In genomic region chr4:119588037-119588436, GRCm38 (mm10) we compare ENCODE assay signal across 34 mouse cellular contexts. TPM values are rescaled to one million over a fixed set of nuclear protein-coding genes. Genes with fewer than 3 reads are reported as not detected.
DNase-seq lines count a peak whose midpoint lies in the region; ATAC-seq and TF ChIP-seq lines count a peak whose summit lies in the region.
"Had no signal": no experiment of that assay in that cellular context is flagged by ENCODE, and none has a peak within 500 bp of the region (broad histone marks: within the 10 kb centered on the region; RNA-seq: fewer than 3 reads in every experiment).

No protein-coding gene starts in this region.

- intact Hi-C loops in left cerebral cortex, postnatal 36 days (cut with DNase I) = no loop called here

- no peak for TF ChIP-seq EP300 in MEL (IDR thresholded peaks at IDR 0.05; ENCODE audit: low read depth in 1 of 2, low read length in 2 of 2)

- H3K79me2 ChIP-seq in MEL (ENCODE audit: control insufficient read depth, insufficient read depth, low read length, poor library complexity) = peaks cover 4% of the 10 kb centered on the region; the same call in 1 of the 2 replicates

- TF ChIP-seq POLR2A in MEL (IDR thresholded peaks at IDR 0.05; ENCODE audit: control insufficient read depth in 1 of 2, insufficient read depth in 1 of 2, low read depth in 1 of 2, low read length in 2 of 2, poor library complexity in 1 of 2) = no peak

- H3K36me3 ChIP-seq in MEL (ENCODE audit: control insufficient read depth in 1 of 2, insufficient read depth in 2 of 2, low read length in 2 of 2) = peaks cover 4 to 18% of the 10 kb centered on the region in 2 experiments
- H3K36me3 ChIP-seq in forebrain, embryonic 14.5 days (ENCODE audit: control insufficient read depth, insufficient read depth, low read length) = peaks cover 7% of the 10 kb centered on the region; the same call in 1 of the 2 replicates

- H3K27ac ChIP-seq in layer of hippocampus, adult 2 months = no peak overlapping the region
- no peak overlapping the region for H3K27ac ChIP-seq in MEL (ENCODE audit: control insufficient read depth, low read depth, low read length)
- no peak overlapping the region for H3K27ac ChIP-seq in forebrain, embryonic 14.5 days (ENCODE audit: low read depth, low read length)
- H3K27ac ChIP-seq: forebrain, embryonic 13.5 days; heart, embryonic 13.5 days; hindbrain, embryonic 12.5 days; limb, embryonic 13.5 days; liver, embryonic 15.5 days; midbrain, embryonic 15.5 days; neural tube, embryonic 13.5 days had no signal

- DNase-seq in CD4-positive, CD25-positive, alpha-beta regulatory T cell, adult 2 months (ENCODE audit: low read depth, low spot score) = peak; percentile 8
- DNase-seq in layer of hippocampus, adult 2 months (ENCODE audit: low spot score in 2 of 2) = no peak
- DNase-seq in layer of hippocampus, postnatal 14 days (ENCODE audit: low spot score in 2 of 2) = no peak
- peak; percentile 17 for DNase-seq in 416B (ENCODE audit: low read depth)
- DNase-seq in MEL (ENCODE audit: low read depth, low spot score) = peak; percentile 37
- no peak for DNase-seq in left cerebral cortex, postnatal 36 days (ENCODE audit: low spot score in 2 of 2)
- no peak for DNase-seq in forebrain, embryonic 14.5 days (ENCODE audit: low spot score)
- DNase-seq: adrenal gland, postnatal 10 days; cerebellum, adult 2 months; gastrocnemius, postnatal 10 days; heart, adult 11 months; heart, postnatal 14 days; kidney, adult 8-10 months; kidney, postnatal 25 days; lung, postnatal 14 days; retina, postnatal 1 day; right cerebral cortex, postnatal 25 days; spleen, adult 18-20 months; thymus, postnatal 25 days had no signal

- no peaks in the 10 kb centered on the region for H3K27me3 ChIP-seq in MEL (ENCODE audit: control insufficient read depth in 1 of 2, insufficient read depth in 2 of 2, low read length in 2 of 2)
- no peaks in the 10 kb centered on the region for H3K27me3 ChIP-seq in forebrain, embryonic 14.5 days (replicated peaks; ENCODE audit: control insufficient read depth, insufficient read depth, low read length)
- H3K27me3 ChIP-seq: CH12.LX; forebrain, embryonic 13.5 days; heart, embryonic 13.5 days; hindbrain, embryonic 12.5 days; limb, embryonic 13.5 days; liver, embryonic 15.5 days; midbrain, embryonic 15.5 days; neural tube, embryonic 13.5 days had no signal

- no peaks in the 10 kb centered on the region for H3K4me1 ChIP-seq in MEL (ENCODE audit: control insufficient read depth in 1 of 2, insufficient read depth in 2 of 2, low read length in 2 of 2)
- no peaks in the 10 kb centered on the region for H3K4me1 ChIP-seq in forebrain, embryonic 14.5 days (ENCODE audit: control insufficient read depth, insufficient read depth, low read length)
- H3K4me1 ChIP-seq: forebrain, embryonic 13.5 days; limb, embryonic 13.5 days; liver, embryonic 15.5 days had no signal

- no peaks in the 10 kb centered on the region for H3K9me3 ChIP-seq in MEL (replicated peaks; ENCODE audit: insufficient read depth, low read length)
- H3K9me3 ChIP-seq in forebrain, embryonic 14.5 days (replicated peaks; ENCODE audit: control insufficient read depth, low read length) = no peaks in the 10 kb centered on the region
- H3K9me3 ChIP-seq: forebrain, embryonic 13.5 days; heart, embryonic 13.5 days; hindbrain, embryonic 12.5 days; limb, embryonic 13.5 days; liver, embryonic 15.5 days; midbrain, embryonic 15.5 days; neural tube, embryonic 13.5 days had no signal

- TF ChIP-seq RAD21 in MEL (IDR thresholded peaks at IDR 0.05; ENCODE audit: low read depth, low read length) = no peak

- ATAC-seq in CD4-positive, CD25-positive, alpha-beta regulatory T cell, adult 4 months = no peak
- ATAC-seq in forebrain, embryonic 14.5 days = no peak
- ATAC-seq: forebrain, embryonic 13.5 days; midbrain, embryonic 15.5 days had no signal

- TF ChIP-seq CTCF in layer of hippocampus, adult 2 months (conservative IDR thresholded peaks at IDR 0.05) = peak; percentile 50
- peak; percentile 25 to 43 (median 28); a peak in 4 of 6 replicates for TF ChIP-seq CTCF in MEL (IDR thresholded peaks at IDR 0.05 in 2 of 3, conservative IDR thresholded peaks at IDR 0.05 in 1 of 3; ENCODE audit: control insufficient read depth in 1 of 3, insufficient read depth in 1 of 3, low read depth in 2 of 3, low read length in 3 of 3, poor library complexity in 1 of 3, severe bottlenecking in 1 of 3)

- no peak overlapping the region for H3K9ac ChIP-seq in MEL (ENCODE audit: control insufficient read depth, low read depth, low read length, poor library complexity, severe bottlenecking)
- H3K9ac ChIP-seq in forebrain, embryonic 14.5 days (ENCODE audit: low read length) = no peak overlapping the region
- H3K9ac ChIP-seq: forebrain, embryonic 13.5 days; heart, embryonic 13.5 days; hindbrain, embryonic 12.5 days; limb, embryonic 13.5 days; liver, embryonic 15.5 days; midbrain, embryonic 15.5 days; neural tube, embryonic 13.5 days had no signal

- no peak overlapping the region for H3K4me2 ChIP-seq in forebrain, embryonic 14.5 days (ENCODE audit: low read length)
- H3K4me2 ChIP-seq: forebrain, embryonic 13.5 days; heart, embryonic 13.5 days; hindbrain, embryonic 12.5 days; limb, embryonic 13.5 days; liver, embryonic 15.5 days; midbrain, embryonic 15.5 days; neural tube, embryonic 13.5 days had no signal

- no peak overlapping the region for H3K4me3 ChIP-seq in layer of hippocampus, adult 2 months
- H3K4me3 ChIP-seq in MEL (ENCODE audit: control insufficient read depth in 1 of 2, insufficient read depth in 1 of 2, low read depth in 2 of 2, low read length in 2 of 2) = no peak overlapping the region
- H3K4me3 ChIP-seq in forebrain, embryonic 14.5 days (ENCODE audit: low read depth, low read length) = no peak overlapping the region
- H3K4me3 ChIP-seq: forebrain, embryonic 13.5 days; heart, embryonic 13.5 days; hindbrain, embryonic 12.5 days; limb, embryonic 13.5 days; liver, embryonic 15.5 days; midbrain, embryonic 15.5 days; myocyte; neural tube, embryonic 13.5 days had no signal

- 93% methylated on average over 2 of the region's 2 CpGs for WGBS in forebrain, embryonic 14.5 days

TF ChIP-seq in MEL, 35 proteins besides CTCF, POLR2A, EP300 and RAD21:
- TF ChIP-seq MEF2A (IDR thresholded peaks at IDR 0.05; ENCODE audit: extremely low read depth, insufficient replicate concordance, low read depth, low read length, poor library complexity, severe bottlenecking) (no peak), ZNF384 (IDR thresholded peaks at IDR 0.05; ENCODE audit: low read depth, low read length) (no peak), POLR2AphosphoS5 (IDR thresholded peaks at IDR 0.05; ENCODE audit: borderline replicate concordance, low read depth, low read length) (no peak), UBTF (IDR thresholded peaks at IDR 0.05; ENCODE audit: borderline replicate concordance, insufficient read depth, low read depth, low read length) (no peak), MYB (IDR thresholded peaks at IDR 0.05; ENCODE audit: low read depth, low read length) (no peak), HCFC1 (IDR thresholded peaks at IDR 0.05; ENCODE audit: low read depth, low read length) (no peak), RCOR1 (IDR thresholded peaks at IDR 0.05; ENCODE audit: low read depth, low read length) (no peak), ZC3H11A (IDR thresholded peaks at IDR 0.05; ENCODE audit: low read depth, low read length) (no peak), TBP (IDR thresholded peaks at IDR 0.05; ENCODE audit: low read depth, low read length) (no peak), E2F4 (IDR thresholded peaks at IDR 0.05; ENCODE audit: borderline replicate concordance, low read depth, low read length) (no peak), USF2 (IDR thresholded peaks at IDR 0.05; ENCODE audit: borderline replicate concordance in 1 of 2, insufficient read depth in 1 of 2, low read depth in 1 of 2, low read length in 2 of 2) (no peak), MAZ (IDR thresholded peaks at IDR 0.05; ENCODE audit: low read depth, low read length) (no peak), MAFK (IDR thresholded peaks at IDR 0.05; ENCODE audit: borderline replicate concordance, low read depth, low read length) (no peak), NRF1 (IDR thresholded peaks at IDR 0.05; ENCODE audit: insufficient read depth, low read depth, low read length, poor library complexity, severe bottlenecking) (no peak), MAX (IDR thresholded peaks at IDR 0.05; ENCODE audit: low read length) (no peak), ELF1 (IDR thresholded peaks at IDR 0.05; ENCODE audit: low read depth, low read length) (no peak)

RNA-seq across cellular contexts. Expression of gene Frg2f1, which starts 48.7 kb away (rescaled TPM):
- polyA plus RNA-seq in CD4-positive, CD25-positive, alpha-beta regulatory T cell, adult 4 months (2017; shearing (Covaris generic)) = 1 to 10 TPM; 2.3 to 5.2 TPM
- 10 to 100 TPM; 25.5 to 25.7 TPM for total RNA-seq in layer of hippocampus, adult 2 months (2021)
- total RNA-seq in layer of hippocampus, postnatal 14 days (2021) = 10 to 100 TPM; 30.4 to 34.4 TPM
- 1.2 and 1.5 TPM in 2 replicates for total RNA-seq in MEL (2012; rRNA removed)
- polyA plus RNA-seq in MEL (2012; ENCODE audit: insufficient read depth in 1 of 2, insufficient read length in 2 of 2, low read depth in 1 of 2, low replicate concordance in 2 of 2, missing spikeins in 1 of 2) = 1 to 10 TPM in 1 of 2 experiments, not detected in 1; 2.0 TPM
- 10 to 100 TPM; 21.7 to 26.1 TPM for total RNA-seq in left cerebral cortex, postnatal 36 days (2021)
- polyA plus RNA-seq in forebrain, embryonic 14.5 days (2014; fragmentation: Nextera tagmentation; extraction: Ambion mirVana) = 4.2 and 6.5 TPM in 2 replicates

RNA-seq across cellular contexts. Expression of gene Guca2a, which starts 49.5 kb away (rescaled TPM):
- polyA plus RNA-seq in CD4-positive, CD25-positive, alpha-beta regulatory T cell, adult 4 months (2017; shearing (Covaris generic)) = not detected
- not detected for total RNA-seq in layer of hippocampus, adult 2 months (2021)
- not detected for total RNA-seq in layer of hippocampus, postnatal 14 days (2021)
- not detected in 2 replicates for total RNA-seq in MEL (2012; rRNA removed)
- polyA plus RNA-seq in MEL (2012; ENCODE audit: insufficient read depth in 1 of 2, insufficient read length in 2 of 2, low read depth in 1 of 2, low replicate concordance in 2 of 2, missing spikeins in 1 of 2) = not detected
- not detected for total RNA-seq in left cerebral cortex, postnatal 36 days (2021)
- polyA plus RNA-seq in forebrain, embryonic 14.5 days (2014; fragmentation: Nextera tagmentation; extraction: Ambion mirVana) = not detected in 2 replicates
- total RNA-seq: adrenal gland, postnatal 10 days; CH12.LX; gastrocnemius, postnatal 10 days; heart, postnatal 14 days; layer of hippocampus, adult 8-10 months; left cerebral cortex, postnatal 14 days; megakaryocyte, adult 5-6 weeks had no signal
- polyA plus RNA-seq: cerebellum, adult 2 months; embryonic facial prominence, embryonic 14.5 days; forebrain, embryonic 13.5 days; heart, embryonic 13.5 days; hindbrain, embryonic 12.5 days; limb, embryonic 13.5 days; liver, embryonic 15.5 days; midbrain, embryonic 15.5 days; myocyte; neural tube, embryonic 13.5 days; stomach, embryonic 14.5 days had no signal

RNA-seq across cellular contexts. Expression of gene Foxj3, which starts 51.2 kb away (rescaled TPM):
- polyA plus RNA-seq in CD4-positive, CD25-positive, alpha-beta regulatory T cell, adult 4 months (2017; shearing (Covaris generic)) = 10 to 100 TPM; 12.5 to 12.6 TPM
- total RNA-seq in layer of hippocampus, adult 2 months (2021) = 10 to 100 TPM; 76.7 to 80.3 TPM
- 10 to 100 TPM; 69.3 to 77.3 TPM for total RNA-seq in layer of hippocampus, postnatal 14 days (2021)
- total RNA-seq in MEL (2012; rRNA removed) = 11.0 and 11.7 TPM in 2 replicates
- polyA plus RNA-seq in MEL (2012; ENCODE audit: insufficient read depth in 1 of 2, insufficient read length in 2 of 2, low read depth in 1 of 2, low replicate concordance in 2 of 2, missing spikeins in 1 of 2) = 10 to 100 TPM in 1 of 2 experiments, not detected in 1; 27.0 TPM
- total RNA-seq in left cerebral cortex, postnatal 36 days (2021) = 10 to 100 TPM; 65.4 to 71.2 TPM
- 19.8 and 25.0 TPM in 2 replicates for polyA plus RNA-seq in forebrain, embryonic 14.5 days (2014; fragmentation: Nextera tagmentation; extraction: Ambion mirVana)

Comparison
In these comparisons a context has a peak if more than half of its experiments do, and no peak if none do; other contexts are left out.
1. DNase-seq: peak in CD4-positive, CD25-positive, alpha-beta regulatory T cell, adult 2 months (single experiment), 416B (single experiment) and MEL (single experiment); none in layer of hippocampus, adult 2 months (0 of 2), layer of hippocampus, postnatal 14 days (0 of 2), left cerebral cortex, postnatal 36 days (0 of 2) and forebrain, embryonic 14.5 days (single experiment).